Mouse (Mus musculus): ENCODE measurements at regions not wholly inside any gene's neighbourhood (a gene's known extent, or its start where the extent isn't known, plus 50 kb on each side); places are given as distances from the start of the nearest gene placed in this dataset.
A peak's percentile ranks its signal among the peaks of the same experiment; 100 is the strongest.
"Not testable (repeated sequence)": the region's sequence is repeated elsewhere in the genome, so short reads cannot be mapped to it uniquely, and the experiment has no call there.

- no peak for DNase-seq
Observed at GRCm38 (mm10) chr12:64788761-64789160, 128.9 kb upstream of the Gm527 start.

GRCm38 (mm10) chr12:64808492-64808891 is 109.2 kb upstream of the Gm527 start:
- DNase-seq: not testable (repeated sequence)

- no peak for DNase-seq
Observed at GRCm38 (mm10) chr12:64810081-64810480, 107.6 kb upstream of the Gm527 start.

GRCm38 (mm10) chr12:64815871-64816270 is 101.8 kb upstream of the Gm527 start:
- DNase-seq: no peak

- peak; percentile 9 for DNase-seq
Observed at GRCm38 (mm10) chr12:64817056-64817810, 100.5 kb upstream of the Gm527 start.

- no peak for DNase-seq
Observed at GRCm38 (mm10) chr12:64820722-64821121, 97.0 kb upstream of the Gm527 start.

GRCm38 (mm10) chr12:64829662-64830249 is 88.0 kb upstream of the Gm527 start:
- DNase-seq: no peak

GRCm38 (mm10) chr12:64832313-64833151 is 85.2 kb upstream of the Gm527 start:
- DNase-seq: no peak

GRCm38 (mm10) chr12:64857709-64858108 is 60.0 kb upstream of the Gm527 start:
- DNase-seq: no peak

All from gastrocnemius, postnatal 25 days (tissue).